Mouse (Mus musculus): Measurements from ENCODE around the gene Tubg2.

- TF ChIP-seq CTCF (IDR thresholded peaks at IDR 0.05; ENCODE audit: low read depth) (no peak), EP300 (optimal IDR thresholded peaks at IDR 0.05) (no peak)
These were observed 31.8 kb downstream of the Tubg2 start for GRCm38 (mm10) chr11:101187541-101187940.

All from stomach, postnatal 0 days (tissue).